Mouse (Mus musculus) gastrocnemius, postnatal 25 days (tissue): ENCODE measurements at regions not wholly inside any gene's neighbourhood (a gene's known extent, or its start where the extent isn't known, plus 50 kb on each side); places are given as distances from the start of the nearest gene placed in this dataset.

Source experiments
- DNase-seq: peaks from one replicate; pipeline ENCODE4 v3.0.0; 2022

DNA sequence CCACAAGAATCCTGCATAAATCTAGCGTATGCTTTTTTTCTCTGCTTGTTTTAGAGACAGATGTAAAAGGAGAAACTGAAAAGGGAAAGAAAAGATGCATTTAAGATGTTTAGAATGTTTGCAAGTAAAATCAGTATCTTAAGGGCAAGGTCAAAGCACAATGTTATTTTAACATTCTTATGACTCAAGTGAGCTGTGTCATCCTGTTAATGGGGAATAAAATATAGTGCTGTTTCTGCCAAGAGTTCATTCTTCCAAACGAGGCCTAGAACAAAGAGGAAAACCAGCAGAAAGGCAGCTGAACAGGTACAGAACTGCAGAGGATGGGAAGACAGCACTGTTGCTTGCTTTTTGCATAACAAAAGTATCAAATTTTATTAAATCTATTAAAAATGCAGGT is 156.7 kb upstream of the Tmtc1 start:
- no peak for DNase-seq

DNA sequence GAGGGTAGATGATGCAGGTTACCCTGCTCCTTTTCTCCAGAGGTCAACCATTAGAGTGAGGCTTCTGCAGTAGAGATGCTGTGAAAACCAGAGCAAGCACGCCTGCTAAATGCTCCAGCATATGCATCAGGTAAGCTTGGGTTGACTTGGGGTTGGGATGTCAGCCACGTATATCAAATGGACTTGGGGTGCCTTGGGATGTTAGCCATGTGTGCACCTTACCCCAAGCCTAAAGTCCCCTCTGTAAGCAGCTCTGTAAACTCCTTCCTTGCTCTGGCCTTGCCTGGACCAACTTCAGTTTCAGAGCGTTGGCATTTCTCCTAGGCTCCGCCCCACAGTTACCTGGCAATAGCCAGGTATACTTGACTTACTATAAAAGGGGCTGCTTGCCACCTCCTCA is 155.3 kb upstream of the Tmtc1 start:
- DNase-seq = no peak

DNA sequence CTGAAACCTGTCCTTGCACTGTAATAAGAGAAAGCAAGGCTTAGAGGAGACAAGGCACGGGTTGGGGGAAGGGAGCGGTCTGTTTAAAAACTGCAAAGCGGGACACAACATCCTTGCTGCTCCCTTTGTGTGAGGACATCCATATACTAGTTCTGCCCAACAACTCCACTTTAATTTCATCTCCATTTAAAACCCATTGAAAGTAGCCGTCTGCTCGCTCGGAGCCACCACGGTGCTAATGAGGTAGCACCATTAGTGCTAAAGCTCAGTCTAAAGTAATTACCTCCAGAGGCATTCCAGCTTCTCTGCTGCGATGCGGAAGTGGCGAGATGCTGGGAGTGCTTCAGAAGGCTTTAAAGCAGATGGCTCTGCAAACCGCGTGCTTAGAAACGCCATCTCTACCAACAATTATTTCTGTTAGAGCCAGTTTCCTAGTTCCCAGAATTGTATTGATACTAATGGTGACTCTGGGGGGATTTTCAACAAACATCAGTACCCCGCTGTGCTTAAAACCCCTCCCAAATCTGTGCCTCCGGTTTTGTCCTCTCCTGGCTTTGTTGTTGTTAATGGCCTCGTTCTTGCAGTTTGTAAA is 154.7 kb upstream of the Tmtc1 start:
- DNase-seq = no peak

DNA sequence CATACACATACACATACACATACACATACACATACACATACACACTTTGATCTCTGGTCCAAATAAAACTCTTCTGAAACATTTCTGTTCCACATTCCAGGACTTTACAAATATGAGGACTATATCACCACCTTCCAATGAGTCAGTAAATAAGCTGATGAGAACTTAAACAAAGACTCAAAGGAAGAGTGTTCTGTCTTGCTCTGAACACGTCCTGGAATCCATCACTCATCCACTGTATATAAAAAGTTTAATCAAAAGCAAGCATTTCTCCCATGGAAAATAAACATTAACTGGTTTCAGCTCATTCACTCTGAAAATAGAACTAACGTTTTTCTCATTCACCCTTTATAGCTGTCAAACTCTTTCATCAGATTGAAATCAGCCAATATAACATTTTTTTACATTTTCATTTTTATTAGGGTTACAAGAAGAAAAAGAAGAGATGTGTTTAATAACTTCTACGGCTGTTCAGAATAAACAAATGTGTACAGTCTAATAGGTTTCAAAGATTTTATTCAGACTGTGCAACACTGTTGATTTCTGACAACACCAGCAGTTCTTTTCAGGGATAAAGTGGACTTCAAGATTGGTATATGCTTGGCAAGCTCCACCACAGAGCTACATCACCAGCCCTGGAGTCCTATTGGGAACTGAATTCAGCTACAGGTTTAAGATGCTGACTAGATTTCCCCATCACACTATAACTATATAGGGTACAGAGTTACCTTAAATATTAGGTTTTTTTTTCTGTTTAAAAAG is 151.0 kb upstream of the Tmtc1 start:
- no peak for DNase-seq

GRCm38 (mm10) chr6:148588971-148589370 is 144.8 kb upstream of the Tmtc1 start:
- DNase-seq = no peak

- no peak for DNase-seq
Measured at GRCm38 (mm10) chr6:148586439-148587321, 142.5 kb upstream of the Tmtc1 start.

DNA sequence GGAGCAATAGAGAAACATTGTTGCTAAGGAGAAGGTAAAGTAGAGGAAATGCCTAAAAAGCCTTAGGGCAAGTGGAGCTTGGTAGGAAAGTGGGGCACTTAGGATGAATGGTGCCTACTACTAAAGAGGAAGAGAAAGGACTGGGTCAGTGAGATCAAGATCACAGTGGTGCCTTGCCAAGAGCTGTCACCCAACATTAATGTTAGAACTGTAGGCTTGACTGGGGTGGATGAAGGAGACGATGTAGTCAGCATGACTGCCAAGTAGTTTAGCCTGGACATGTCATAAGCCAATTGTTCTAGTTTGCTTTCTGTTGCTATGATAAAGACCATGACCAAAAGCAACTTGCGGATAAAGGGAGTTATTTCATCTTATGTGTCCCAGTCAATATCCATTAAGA is 139.9 kb upstream of the Tmtc1 start:
- DNase-seq = no peak

- DNase-seq = no peak
Measured at GRCm38 (mm10) chr6:148578281-148578680, 134.1 kb upstream of the Tmtc1 start.

- DNase-seq = no peak
Measured at GRCm38 (mm10) chr6:148577663-148578062, 133.5 kb upstream of the Tmtc1 start.

DNA sequence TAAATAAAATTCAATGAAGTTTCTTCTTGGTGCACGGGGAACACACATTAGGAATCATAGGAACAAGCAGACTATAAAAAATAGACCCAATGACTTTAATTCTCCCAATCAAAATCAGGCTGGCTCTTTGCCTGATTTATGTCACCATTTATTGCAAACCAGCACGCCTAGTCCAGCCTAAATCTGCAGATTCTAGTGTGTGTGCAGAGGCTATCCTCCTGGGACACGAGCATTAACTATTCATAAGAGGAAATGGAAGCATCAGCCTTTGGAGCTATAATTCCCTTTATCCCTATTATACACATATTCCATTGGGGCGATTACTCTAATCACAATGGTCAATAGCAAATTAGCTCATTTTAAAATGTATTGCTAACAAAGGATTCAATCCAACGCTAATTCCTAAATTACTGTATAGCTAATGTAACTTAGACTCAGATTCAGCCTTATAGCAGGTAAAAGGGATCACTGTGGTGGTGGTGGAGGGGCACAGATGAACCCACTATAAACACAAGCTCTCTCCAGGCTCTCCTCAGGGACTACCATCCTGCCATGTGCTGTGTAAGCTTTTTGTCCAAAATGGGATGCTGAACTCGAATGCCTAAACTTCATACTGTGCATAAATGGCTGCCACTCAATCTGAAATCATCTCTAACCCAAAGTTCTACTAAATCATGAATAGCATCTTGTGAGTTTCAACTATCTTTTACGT is 130.7 kb upstream of the Tmtc1 start:
- no peak for DNase-seq

DNA sequence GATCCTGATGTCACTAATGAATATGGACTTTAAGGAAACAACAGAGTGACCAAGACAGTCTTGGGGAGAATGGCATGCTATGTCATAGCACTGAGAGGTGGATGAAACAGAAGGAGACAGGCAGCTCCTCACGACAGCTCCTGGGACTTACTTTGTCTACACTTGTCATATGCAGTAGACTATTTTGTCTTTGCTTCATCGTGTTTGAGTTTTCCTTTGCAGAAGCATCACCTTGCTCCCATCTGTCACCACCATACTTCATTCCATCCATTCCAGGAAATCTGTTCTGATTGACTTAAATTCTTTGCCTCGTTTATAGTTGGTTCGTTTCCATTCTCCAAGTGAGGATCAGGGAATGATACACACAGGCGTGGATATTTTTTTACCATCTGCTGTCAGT is 128.0 kb upstream of the Tmtc1 start:
- no peak for DNase-seq

- no peak for DNase-seq
Measured at GRCm38 (mm10) chr6:148571651-148572050, 127.5 kb upstream of the Tmtc1 start.

GRCm38 (mm10) chr6:148564146-148564545 is 120.0 kb upstream of the Tmtc1 start:
- DNase-seq = no peak

DNA sequence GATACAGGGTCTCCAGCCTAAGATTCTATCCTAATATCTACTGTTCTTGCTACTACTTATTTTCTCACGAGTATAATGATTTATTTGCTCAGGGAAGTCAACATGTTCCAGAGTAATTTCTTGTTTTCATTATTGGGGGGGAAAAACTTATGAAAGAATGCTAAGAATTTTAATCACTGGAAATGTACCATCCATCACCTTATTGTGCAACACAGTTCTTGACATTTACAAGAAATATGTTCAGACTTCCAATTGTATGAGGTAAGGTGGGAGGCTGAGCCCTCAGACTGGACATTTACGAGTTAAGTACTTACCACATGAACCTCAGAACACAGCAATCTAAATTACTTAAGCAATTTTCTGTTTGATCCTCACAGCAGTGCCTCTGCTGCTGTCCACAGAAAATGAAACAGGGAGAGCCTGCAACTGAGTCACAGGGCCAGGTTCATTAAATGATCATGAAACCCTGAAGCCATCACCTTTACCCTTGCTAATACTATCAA is 118.1 kb upstream of the Tmtc1 start:
- no peak for DNase-seq

DNA sequence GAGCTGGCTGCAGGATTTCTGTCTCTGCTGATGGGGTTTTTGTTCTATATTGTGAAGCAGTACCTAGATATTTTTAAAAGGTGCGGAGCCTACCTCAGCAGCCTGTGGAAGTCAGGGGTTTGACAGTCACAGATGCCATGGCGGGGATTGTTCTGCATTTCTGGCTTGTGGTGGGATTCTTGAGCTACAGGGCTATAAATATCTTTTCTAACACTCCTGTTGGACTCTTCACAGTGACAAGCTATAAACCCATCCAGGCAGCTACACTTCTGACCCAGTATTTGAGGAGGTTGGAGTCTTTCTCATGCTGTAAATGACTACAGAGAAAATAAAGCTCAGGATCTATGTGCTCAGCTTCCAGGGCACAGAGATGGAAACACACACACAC is 112.3 kb upstream of the Tmtc1 start:
- no peak for DNase-seq

GRCm38 (mm10) chr6:148555651-148556483 is 111.7 kb upstream of the Tmtc1 start:
- DNase-seq = no peak

DNA sequence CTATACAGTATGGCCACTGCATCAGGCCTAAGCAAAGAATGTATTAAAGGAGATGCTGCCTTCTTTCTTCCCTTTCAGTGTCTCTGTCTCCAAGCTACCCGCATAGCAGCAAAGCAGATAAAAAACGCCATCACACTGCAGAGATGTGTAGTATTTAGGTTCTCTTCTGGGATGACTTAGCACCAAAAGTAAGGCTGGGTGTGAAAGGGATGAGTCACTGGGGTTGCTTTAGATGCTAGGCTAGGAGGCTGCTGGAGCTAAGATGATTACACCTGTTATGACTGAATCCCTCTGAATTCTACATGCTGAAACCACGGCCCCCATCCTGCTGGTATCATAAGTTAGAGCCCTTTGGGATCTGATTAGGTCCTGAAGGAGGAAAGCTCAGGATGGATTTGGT is 110.3 kb upstream of the Tmtc1 start:
- DNase-seq = no peak

GRCm38 (mm10) chr6:148553616-148554015 is 109.4 kb upstream of the Tmtc1 start:
- DNase-seq = no peak

DNA sequence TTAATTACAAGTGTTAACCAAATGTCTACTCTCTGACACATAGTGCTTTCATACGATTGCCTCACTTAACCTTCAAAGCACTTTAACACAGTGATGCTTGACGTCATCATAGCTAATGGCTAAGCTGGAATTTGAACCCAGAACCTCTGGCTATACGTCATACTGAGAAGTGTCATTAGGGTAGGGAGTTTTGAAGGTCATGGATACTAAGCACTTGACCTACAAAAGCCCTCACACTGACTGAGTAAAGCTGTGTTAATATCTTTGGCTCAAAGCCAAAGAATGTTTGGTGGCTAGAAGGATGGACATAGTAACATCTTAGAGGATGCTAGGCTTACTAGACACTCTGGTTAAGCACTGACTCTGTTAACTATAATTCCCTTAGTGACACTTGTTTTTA is 106.9 kb upstream of the Tmtc1 start:
- no peak for DNase-seq

DNA sequence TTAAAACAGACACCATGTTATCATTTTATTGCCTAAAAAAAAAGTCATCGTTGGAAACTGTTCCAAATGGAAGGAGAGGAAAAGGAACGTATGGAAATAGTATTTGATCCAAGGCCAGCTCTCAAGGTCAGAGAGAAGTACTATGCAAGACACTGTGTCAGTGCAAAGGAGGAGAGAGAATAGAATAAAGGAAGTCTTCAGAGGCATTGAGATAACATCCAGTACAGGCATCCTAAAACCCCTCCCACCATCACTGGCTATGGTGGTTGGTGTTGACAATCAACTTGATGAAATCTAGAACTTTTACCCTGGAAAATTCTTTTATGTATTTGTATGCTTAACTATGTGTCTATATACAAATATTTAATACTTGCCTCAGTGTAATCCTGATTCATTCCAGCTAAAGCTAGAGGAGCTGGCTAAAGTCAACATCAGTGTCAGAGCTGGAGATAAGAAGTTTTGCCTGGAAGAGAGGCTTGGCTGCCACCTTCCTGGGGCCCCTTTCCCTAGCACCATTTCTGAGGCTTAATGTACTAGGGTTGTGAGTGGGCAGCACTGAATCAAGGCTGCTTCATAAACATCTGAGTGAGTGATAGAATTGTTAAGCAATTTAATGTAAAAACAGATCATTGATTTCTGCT is 104.1 kb upstream of the Tmtc1 start:
- no peak for DNase-seq

- DNase-seq = no peak
Measured at GRCm38 (mm10) chr6:148543047-148543446, 98.9 kb upstream of the Tmtc1 start.
